Mouse (Mus musculus): ENCODE data around the gene Mrpl39. TPM values are rescaled to one million over a fixed set of nuclear protein-coding genes. Genes with fewer than 3 reads are reported as not detected.

The Mrpl39 gene
- polyA plus RNA-seq, 1 experiment from 2014 or later = 44.9 TPM

MicroRNAs encoded within 50 kb of the gene (microRNA counts, 519-probe panel; counts per million panel counts)
- 177 counts per million, percentile 53 among the panel's probes with 10 or more counts for microRNA mmu-miR-155

Small RNA genes within 50 kb of the gene (microRNA-seq; reads per million reads assigned to microRNA genes)
- gene Mir155 = 164 reads per million, percentile 56 among the genes with 10 or more reads in this experiment

Other genes starting within 250 kb of the Mrpl39 start
- not detected in 2 replicates for gene A730009L09Rik, start 220.6 kb downstream of the Mrpl39 start, polyA plus RNA-seq (2015; fragmentation: Nextera tagmentation; extraction: Ambion mirVana)
- 26.0 and 27.5 TPM in 2 replicates for gene Jam2, start 38.4 kb upstream of the Mrpl39 start, polyA plus RNA-seq (2015; fragmentation: Nextera tagmentation; extraction: Ambion mirVana)
- 27.4 and 29.3 TPM in 2 replicates for gene Gabpa, start 99.2 kb upstream of the Mrpl39 start, polyA plus RNA-seq (2015; fragmentation: Nextera tagmentation; extraction: Ambion mirVana)
- gene Atp5j, start 99.9 kb upstream of the Mrpl39 start, polyA plus RNA-seq (2015; fragmentation: Nextera tagmentation; extraction: Ambion mirVana) = 866 and 917 TPM in 2 replicates

All from forebrain, embryonic 13.5 days (tissue).